Mouse (Mus musculus) kidney, embryonic 14.5 days (tissue): ENCODE measurements around the gene Pheta1. TPM values are rescaled to one million over a fixed set of nuclear protein-coding genes. Genes with fewer than 3 reads are reported as not detected.

Source experiments
- ATAC-seq: fragments of 200-750 bp; cut with Nextera tagmentation; 2 replicates; pipeline ENCODE4 v1.8.0; 2017; ENCODE audit warnings: moderate number of reproducible peaks, mild to moderate bottlenecking, moderate TSS enrichment, moderate library complexity; ENCODE audit not compliant: low FRiP score, low TSS enrichment
- H3K27ac ChIP-seq: fragments of 300-500 bp; sonication (generic); 2 replicates; pipeline ENCODE4 v1.5.1; 2014; ENCODE audit warnings: low read depth, mild to moderate bottlenecking, low read length, moderate library complexity, mixed read lengths
- H3K27me3 ChIP-seq: fragments of 300-500 bp; sonication (generic); 2 replicates; pipeline ENCODE4 v1.6.1; 2014; ENCODE audit warnings: mild to moderate bottlenecking, low read length; ENCODE audit not compliant: control insufficient read depth, insufficient read depth
- H3K36me3 ChIP-seq: fragments of 300-500 bp; sonication (generic); 2 replicates; pipeline ENCODE4 v1.6.1; 2014; ENCODE audit warnings: low read length, mixed read lengths; ENCODE audit not compliant: control insufficient read depth, insufficient read depth
- H3K4me1 ChIP-seq: fragments of 300-500 bp; sonication (generic); 2 replicates; pipeline ENCODE4 v1.6.1; 2014; ENCODE audit warnings: low read length, mixed read lengths; ENCODE audit not compliant: control insufficient read depth, insufficient read depth
- H3K4me2 ChIP-seq: fragments of 300-500 bp; sonication (generic); replicated peaks from 2 replicates; pipeline ENCODE4 v1.6.1; 2014; ENCODE audit warnings: low read depth, mild to moderate bottlenecking, low read length
- H3K4me3 ChIP-seq: fragments of 300-500 bp; sonication (generic); 2 replicates; pipeline ENCODE4 v1.5.1; 2014; ENCODE audit warnings: mild to moderate bottlenecking, low read length
- H3K9ac ChIP-seq: fragments of 300-500 bp; sonication (generic); 2 replicates; pipeline ENCODE4 v1.6.1; 2014; ENCODE audit warnings: low read depth, mild to moderate bottlenecking, low read length, moderate library complexity
- H3K9me3 ChIP-seq: fragments of 300-500 bp; sonication (generic); 2 replicates; pipeline ENCODE4 v1.6.1; 2016; ENCODE audit warnings: low read length; ENCODE audit not compliant: control insufficient read depth
- WGBS: fragments of 180-500 bp; shearing (Covaris S2); extraction: QIAGEN DNeasy Blood & Tissue Kit; methylation state at CpG from one replicate; pipeline ENCODE4 v1.1.7; 2014; 5-methylcytosine and 5-hydroxymethylcytosine counted together
- polyA plus RNA-seq: library from polyadenylated mRNA; unstranded; fragments of >200 nt; fragmentation: Nextera tagmentation; extraction: Ambion mirVana; gene quantifications from 2 replicates; pipeline ENCODE4 v1.2.1, GENCODE M21; 2014

Pheta1 gene
- polyA plus RNA-seq, 1 experiment from 2014 or later: 22.6 TPM

DNA sequence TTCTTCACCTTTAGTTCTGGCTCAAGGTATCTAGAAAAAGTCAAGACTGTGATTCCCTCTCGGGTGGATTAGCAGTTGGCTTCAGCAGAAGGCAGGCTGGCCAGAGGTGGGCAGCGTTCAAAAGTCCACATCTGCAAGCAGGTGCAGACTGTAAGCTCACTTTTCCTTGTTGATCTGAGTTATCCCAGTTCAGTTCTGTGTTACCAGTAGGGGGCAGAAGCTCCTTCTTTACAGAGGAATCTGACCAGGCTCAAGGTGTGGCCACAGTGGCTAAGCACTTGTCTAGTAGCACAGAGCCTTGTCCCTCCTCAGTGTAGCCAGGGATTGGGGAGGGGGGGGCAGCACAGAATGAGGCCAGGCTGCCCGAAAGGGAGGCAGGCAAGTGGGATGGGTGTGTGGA is 33.7 kb upstream of the Pheta1 start:
- no peaks in the 10 kb centered on the region for H3K4me1 ChIP-seq
- no peaks in the 10 kb centered on the region for H3K9me3 ChIP-seq
- ATAC-seq: peak; percentile 43; the same call in 1 of the 2 replicates
- WGBS: 65% methylated on average over 3 of the region's 3 CpGs
- H3K27ac ChIP-seq: no peak overlapping the region
- H3K4me3 ChIP-seq: no peak overlapping the region
- no peak overlapping the region for H3K9ac ChIP-seq
- no peak overlapping the region for H3K4me2 ChIP-seq
- H3K36me3 ChIP-seq: peaks cover 89% of the 10 kb centered on the region
- H3K27me3 ChIP-seq: no peaks in the 10 kb centered on the region

DNA sequence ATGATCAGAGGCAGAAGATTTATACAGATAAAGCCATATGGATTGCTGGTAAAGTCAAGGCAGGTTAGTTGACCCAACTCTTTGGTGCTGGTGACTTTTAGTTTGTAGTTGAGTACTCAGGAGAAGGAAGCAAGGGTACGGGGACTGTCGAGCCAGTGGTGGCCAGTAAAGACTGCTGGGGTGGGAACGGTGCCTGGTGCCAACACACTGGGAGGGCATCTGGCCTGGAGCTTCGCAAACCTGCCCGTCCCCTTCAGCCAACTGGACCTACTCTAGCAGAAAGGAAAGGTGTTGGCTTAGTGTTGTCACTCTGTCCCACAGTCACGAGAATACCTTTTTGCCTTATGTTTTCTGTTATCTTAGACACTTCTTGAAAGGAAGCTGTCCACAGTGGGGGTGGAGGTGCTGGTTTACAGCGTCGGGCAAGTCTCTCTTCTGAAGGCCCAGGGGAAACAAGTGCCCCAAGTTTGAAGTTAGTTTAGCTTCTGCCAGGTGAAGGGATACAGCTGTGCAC is 32.9 kb upstream of the Pheta1 start:
- no peak overlapping the region for H3K4me2 ChIP-seq
- no peak overlapping the region for H3K9ac ChIP-seq
- H3K4me1 ChIP-seq: no peaks in the 10 kb centered on the region
- ATAC-seq: no peak
- H3K27ac ChIP-seq: no peak overlapping the region
- H3K9me3 ChIP-seq: no peaks in the 10 kb centered on the region
- no peaks in the 10 kb centered on the region for H3K27me3 ChIP-seq
- WGBS: 87% methylated on average over 8 of the region's 8 CpGs
- no peak overlapping the region for H3K4me3 ChIP-seq
- H3K36me3 ChIP-seq: peaks cover 92% of the 10 kb centered on the region

DNA sequence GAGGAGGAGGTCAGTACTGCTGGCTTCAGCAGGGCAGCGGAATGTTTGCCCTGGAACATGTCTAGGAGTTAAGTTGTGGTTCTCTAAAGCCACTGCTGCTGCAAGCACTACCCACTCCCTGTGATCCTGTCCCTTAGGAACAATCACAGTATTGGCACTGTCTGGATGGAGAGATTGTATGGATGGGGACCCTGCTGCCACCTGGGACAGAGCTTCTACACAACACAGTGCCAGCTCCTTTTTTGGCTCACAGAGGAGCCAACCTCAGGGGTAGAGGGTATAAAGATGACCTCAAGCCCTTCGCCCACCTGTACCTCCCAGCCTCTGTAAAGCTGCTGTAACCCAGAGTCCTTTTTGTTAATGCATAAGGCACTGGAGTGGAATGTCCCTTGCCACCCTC is 32.2 kb upstream of the Pheta1 start:
- no peaks in the 10 kb centered on the region for H3K9me3 ChIP-seq
- H3K36me3 ChIP-seq: peaks cover 92% of the 10 kb centered on the region
- no peaks in the 10 kb centered on the region for H3K27me3 ChIP-seq
- no peak for ATAC-seq
- WGBS: 92% methylated on average over 2 of the region's 2 CpGs
- H3K4me1 ChIP-seq: no peaks in the 10 kb centered on the region
- H3K9ac ChIP-seq: no peak overlapping the region
- H3K27ac ChIP-seq: no peak overlapping the region
- H3K4me2 ChIP-seq: no peak overlapping the region
- H3K4me3 ChIP-seq: no peak overlapping the region

DNA sequence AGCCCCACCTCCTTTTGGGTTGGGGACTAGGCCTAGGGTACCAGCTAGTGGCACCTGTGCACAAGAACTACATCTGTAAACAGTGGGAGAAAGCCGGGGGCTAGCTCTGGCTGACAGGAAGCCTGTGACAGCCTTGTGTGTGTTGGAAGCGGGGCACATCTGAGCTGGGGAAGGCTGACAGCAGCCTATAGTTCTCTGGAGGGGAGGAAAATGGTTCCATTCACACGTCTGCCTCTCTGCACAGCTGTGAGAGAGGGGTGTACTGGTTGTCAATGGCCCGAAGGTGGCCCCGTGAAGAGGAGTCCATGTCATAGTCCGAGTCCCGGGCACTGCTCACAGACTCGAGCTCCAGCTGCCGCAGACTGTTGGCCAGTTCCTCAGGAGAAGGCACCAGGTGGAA is 31.2 kb upstream of the Pheta1 start:
- Histone ChIP-seq H3K9ac (no peak overlapping the region), H3K4me3 (no peak overlapping the region), H3K36me3 (peaks cover 84% of the 10 kb centered on the region), H3K27me3 (no peaks in the 10 kb centered on the region), H3K9me3 (no peaks in the 10 kb centered on the region), H3K27ac (no peak overlapping the region), H3K4me1 (no peaks in the 10 kb centered on the region), H3K4me2 (no peak overlapping the region)
- no peak for ATAC-seq
- whole genome bisulfite sequencing: 87% methylated on average over 9 of the region's 9 CpGs

DNA sequence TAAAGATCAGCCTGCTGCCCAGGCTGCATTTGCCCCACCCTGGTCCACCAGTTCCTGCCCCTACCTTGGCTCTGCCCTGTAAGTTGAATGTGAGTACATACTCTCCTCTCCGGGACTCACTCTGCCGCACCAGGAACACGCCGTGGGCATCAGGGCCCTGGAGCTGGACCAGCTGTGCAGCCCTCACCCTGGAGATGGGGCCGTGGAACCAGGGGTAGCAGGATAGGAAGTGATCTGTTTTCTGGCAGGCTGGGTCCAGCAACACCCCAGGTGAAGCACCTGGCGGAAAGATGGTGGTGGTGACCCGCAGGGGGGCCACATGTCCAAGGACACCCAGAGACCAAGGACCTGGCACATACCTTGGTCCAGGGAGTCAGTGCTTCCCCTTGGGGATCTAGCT is 30.4 kb upstream of the Pheta1 start:
- Histone ChIP-seq H3K9me3 (no peaks in the 10 kb centered on the region), H3K9ac (no peak overlapping the region), H3K4me1 (no peaks in the 10 kb centered on the region), H3K27ac (no peak overlapping the region), H3K4me2 (no peak overlapping the region), H3K4me3 (no peak overlapping the region), H3K27me3 (no peaks in the 10 kb centered on the region), H3K36me3 (peaks cover 79% of the 10 kb centered on the region)
- ATAC-seq: no peak
- WGBS: 91% methylated on average over 7 of the region's 7 CpGs

DNA sequence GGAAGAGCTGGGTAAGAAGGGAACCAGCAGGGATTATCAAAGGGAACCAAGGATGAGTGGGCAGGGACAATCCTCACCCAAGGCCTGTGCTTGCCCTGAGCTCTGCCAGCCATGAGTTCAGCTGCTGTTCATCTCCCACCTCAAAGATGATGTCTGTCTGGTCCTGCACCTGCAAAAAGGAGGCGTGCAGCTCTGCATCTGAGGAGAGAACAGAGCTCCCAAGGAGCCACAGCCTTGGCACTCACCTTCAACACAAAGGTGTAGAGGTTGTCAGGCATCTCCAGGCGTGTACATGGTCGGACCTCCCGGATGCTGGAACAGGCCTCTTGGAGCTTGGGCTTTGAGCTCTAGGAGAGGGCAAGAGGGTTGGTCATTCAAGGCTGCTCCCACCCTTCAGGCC is 29.9 kb upstream of the Pheta1 start:
- H3K27me3 ChIP-seq: no peaks in the 10 kb centered on the region
- H3K27ac ChIP-seq: no peak overlapping the region
- WGBS: 88% methylated on average over 4 of the region's 4 CpGs
- no peak for ATAC-seq
- peaks cover 78% of the 10 kb centered on the region for H3K36me3 ChIP-seq
- H3K4me1 ChIP-seq: no peaks in the 10 kb centered on the region
- H3K9me3 ChIP-seq: no peaks in the 10 kb centered on the region
- no peak overlapping the region for H3K4me3 ChIP-seq
- H3K9ac ChIP-seq: no peak overlapping the region
- H3K4me2 ChIP-seq: no peak overlapping the region

DNA sequence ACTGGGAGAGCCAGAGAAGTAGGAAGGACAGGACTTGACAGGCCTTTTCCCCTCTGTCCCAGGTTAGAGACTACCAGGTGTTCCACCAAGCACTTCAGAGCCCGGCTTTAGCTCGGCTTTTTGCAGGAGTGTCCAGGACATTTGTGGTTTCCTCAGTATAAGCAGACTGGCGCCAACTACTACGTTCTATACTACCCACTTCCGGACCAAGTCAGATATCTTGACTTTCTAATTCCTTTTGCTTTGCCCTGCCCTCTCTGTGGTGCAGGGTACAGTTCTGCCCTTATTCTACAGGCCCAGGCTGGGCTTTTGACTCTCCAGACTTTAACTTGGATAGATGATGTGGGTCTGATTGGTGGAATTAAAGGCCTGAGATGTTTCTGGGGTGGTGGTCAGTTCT is 29.2 kb upstream of the Pheta1 start:
- H3K9ac ChIP-seq: no peak overlapping the region
- WGBS: 96% methylated on average over 5 of the region's 5 CpGs
- H3K27ac ChIP-seq: no peak overlapping the region
- H3K4me2 ChIP-seq: no peak overlapping the region
- H3K27me3 ChIP-seq: no peaks in the 10 kb centered on the region
- no peak overlapping the region for H3K4me3 ChIP-seq
- no peaks in the 10 kb centered on the region for H3K9me3 ChIP-seq
- peaks cover 75% of the 10 kb centered on the region for H3K36me3 ChIP-seq
- H3K4me1 ChIP-seq: no peaks in the 10 kb centered on the region
- no peak for ATAC-seq

DNA sequence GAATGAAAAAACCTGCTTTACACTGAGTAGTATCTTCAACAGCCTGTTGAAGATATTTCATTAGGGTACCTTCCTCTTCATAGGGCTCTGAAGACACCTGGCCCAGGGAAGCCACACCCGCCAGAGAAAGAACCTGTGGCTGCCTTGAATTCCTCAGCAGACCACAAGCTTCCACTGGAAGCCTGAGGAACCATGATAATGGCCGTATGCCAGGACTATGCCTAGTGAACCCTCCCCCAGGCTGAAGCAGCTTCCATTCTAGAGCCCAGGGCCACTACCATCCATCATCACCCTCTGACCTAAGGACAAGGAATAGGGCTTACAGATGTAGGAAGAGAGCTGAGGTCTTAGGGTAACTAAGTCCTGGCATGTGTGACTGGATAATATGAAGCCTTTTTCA is 28.6 kb upstream of the Pheta1 start:
- no peak overlapping the region for H3K4me3 ChIP-seq
- H3K36me3 ChIP-seq: peaks cover 75% of the 10 kb centered on the region
- H3K9ac ChIP-seq: no peak overlapping the region
- H3K4me2 ChIP-seq: no peak overlapping the region
- no peaks in the 10 kb centered on the region for H3K9me3 ChIP-seq
- no peak for ATAC-seq
- H3K27me3 ChIP-seq: no peaks in the 10 kb centered on the region
- H3K4me1 ChIP-seq: no peaks in the 10 kb centered on the region
- WGBS: 86% methylated on average over 2 of the region's 2 CpGs
- no peak overlapping the region for H3K27ac ChIP-seq

DNA sequence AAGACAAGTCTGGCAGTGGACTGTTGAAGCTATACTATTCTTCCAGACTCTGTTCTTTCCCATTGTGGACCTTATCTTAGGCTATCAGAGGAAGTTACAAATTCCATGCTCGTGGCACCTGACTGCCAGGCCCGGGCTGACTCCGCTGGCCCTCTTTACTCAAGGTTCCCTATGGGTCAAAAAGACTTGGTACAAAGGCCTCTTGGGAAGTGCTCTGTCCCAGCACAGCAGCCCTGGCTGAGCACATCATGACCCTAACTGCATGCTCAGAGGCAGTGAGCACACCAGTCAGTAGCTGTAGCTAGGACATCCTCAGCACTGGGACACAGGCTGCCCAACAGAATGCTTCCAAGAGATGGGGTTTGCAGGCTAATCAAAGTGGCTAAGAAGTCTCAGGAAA is 28.1 kb upstream of the Pheta1 start:
- ATAC-seq: no peak
- no peak overlapping the region for H3K9ac ChIP-seq
- H3K4me2 ChIP-seq: no peak overlapping the region
- peaks cover 72% of the 10 kb centered on the region for H3K36me3 ChIP-seq
- no peaks in the 10 kb centered on the region for H3K9me3 ChIP-seq
- H3K27ac ChIP-seq: no peak overlapping the region
- no peaks in the 10 kb centered on the region for H3K4me1 ChIP-seq
- WGBS: 86% methylated on average over 3 of the region's 3 CpGs
- no peak overlapping the region for H3K4me3 ChIP-seq
- H3K27me3 ChIP-seq: no peaks in the 10 kb centered on the region
